Mouse (Mus musculus) lung, postnatal 0 days (tissue): ENCODE results near the gene Spsb2. TPM values are rescaled to one million over a fixed set of nuclear protein-coding genes. Genes with fewer than 3 reads are reported as not detected.

Experiments used
- ATAC-seq: fragments of 200-750 bp; cut with Nextera tagmentation; 2 replicates; pipeline ENCODE4 v1.8.0; 2017; ENCODE audit warnings: moderate library complexity
- DNase-seq: peaks from one replicate; pipeline ENCODE4 v3.0.0-alpha.2; 2016; ENCODE audit warnings: low spot score
- H3K27ac ChIP-seq: fragments of 300-500 bp; sonication (generic); 2 replicates; pipeline ENCODE4 v1.5.1; 2014; ENCODE audit warnings: antibody characterized with exemption, mild to moderate bottlenecking, low read length, mixed read lengths
- H3K27me3 ChIP-seq: fragments of 300-500 bp; sonication (generic); replicated peaks from 2 replicates; pipeline ENCODE4 v1.6.1; 2014; ENCODE audit warnings: low read length, mixed read lengths; ENCODE audit not compliant: insufficient read depth
- H3K36me3 ChIP-seq: fragments of 300-500 bp; sonication (generic); 2 replicates; pipeline ENCODE4 v1.6.1; 2014; ENCODE audit warnings: low read length, mixed read lengths; ENCODE audit not compliant: insufficient read depth
- H3K4me1 ChIP-seq: fragments of 300-500 bp; sonication (generic); 2 replicates; pipeline ENCODE4 v1.6.1; 2014; ENCODE audit warnings: antibody characterized with exemption, low read depth, low read length, mixed read lengths; ENCODE audit not compliant: insufficient read depth
- H3K4me2 ChIP-seq: fragments of 300-500 bp; sonication (generic); replicated peaks from 2 replicates; pipeline ENCODE4 v1.6.1; 2014; ENCODE audit warnings: low read depth, mild to moderate bottlenecking, low read length, moderate library complexity, mixed read lengths
- H3K4me3 ChIP-seq: fragments of 300-500 bp; sonication (generic); 2 replicates; pipeline ENCODE4 v1.5.1; 2014; ENCODE audit warnings: low read depth, low read length
- H3K9ac ChIP-seq: fragments of 300-500 bp; sonication (generic); replicated peaks from 2 replicates; pipeline ENCODE4 v1.6.1; 2014; ENCODE audit warnings: low read depth, mild to moderate bottlenecking
- H3K9me3 ChIP-seq: fragments of 300-500 bp; sonication (generic); 2 replicates; pipeline ENCODE4 v1.6.1; 2016; ENCODE audit warnings: low read length, mixed read lengths
- CTCF ChIP-seq: IDR thresholded peaks from 2 replicates; pipeline ENCODE4 v1.5.1; 2016; ENCODE audit warnings: antibody characterized with exemption, mild to moderate bottlenecking
- EP300 ChIP-seq: IDR thresholded peaks from 2 replicates; pipeline ENCODE4 v1.6.1; 2016; ENCODE audit warnings: antibody characterized with exemption, mild to moderate bottlenecking, control low read depth
- WGBS: fragments of 180-500 bp; shearing (Covaris S2); extraction: QIAGEN DNeasy Blood & Tissue Kit; methylation state at CpG from one replicate; pipeline ENCODE4 v1.1.7; 2014; 5-methylcytosine and 5-hydroxymethylcytosine counted together
- polyA plus RNA-seq: library from polyadenylated mRNA; unstranded; fragments of >200 nt; fragmentation: Nextera tagmentation; extraction: Ambion mirVana; gene quantifications from 2 replicates; pipeline ENCODE4 v1.2.1, GENCODE M21; 2015

The Spsb2 gene
- 27.6 and 33.7 TPM in 2 replicates for polyA plus RNA-seq

DNA sequence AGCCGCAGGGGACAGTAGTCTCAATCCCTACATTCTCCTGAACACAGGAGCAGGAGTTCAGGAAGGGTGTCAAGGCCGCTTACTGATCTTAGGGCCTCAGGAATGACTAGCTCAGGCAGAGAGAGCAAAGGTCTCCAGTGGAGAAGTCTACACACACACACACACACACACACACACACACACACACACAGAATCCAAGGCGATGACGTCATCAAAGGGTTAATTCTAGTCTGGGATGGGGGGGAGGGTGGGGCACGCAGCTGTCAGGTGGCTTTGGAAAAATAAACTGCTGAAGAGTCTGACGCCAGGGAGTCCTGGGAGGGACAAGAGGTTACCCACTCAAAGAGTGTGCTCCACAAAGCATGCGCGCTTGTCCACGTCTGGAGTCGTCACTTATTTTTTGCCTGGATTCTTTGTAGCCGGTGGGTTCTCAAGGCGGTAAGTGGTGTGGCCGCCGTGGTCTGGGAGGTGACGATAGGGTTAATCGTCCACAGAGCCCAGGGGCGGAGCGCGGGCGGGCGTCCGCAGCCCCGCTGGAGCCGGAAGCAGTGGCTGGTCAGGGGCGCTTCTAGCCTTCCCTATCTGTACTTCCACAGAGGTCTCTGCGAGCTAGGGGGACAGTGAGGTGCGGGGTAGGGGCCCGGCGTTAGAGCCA lies at the start of gene Spsb2:
TSS of gene Spsb2 (plus strand) at position 304 of the 655 bp plus-strand sequence.
- no peaks in the 10 kb centered on the region for H3K27me3 ChIP-seq
- H3K27ac ChIP-seq: peak within 1 kb of the TSS; percentile 97
- no peak for TF ChIP-seq CTCF
- TF ChIP-seq EP300: no peak; the same call in 1 of the 2 replicates
- peaks cover 16% of the 10 kb centered on the region for H3K4me1 ChIP-seq
- peak within 1 kb of the TSS; percentile 97 for H3K4me2 ChIP-seq
- ATAC-seq (peak; percentile 72), DNase-seq (peak; percentile 94)
- H3K9ac ChIP-seq: peak within 1 kb of the TSS; percentile 76
- peak within 1 kb of the TSS; percentile 77 for H3K4me3 ChIP-seq
- WGBS: 3% methylated on average over 29 of the region's 29 CpGs
- H3K36me3 ChIP-seq: no peaks in the 10 kb centered on the region
- no peaks in the 10 kb centered on the region for H3K9me3 ChIP-seq

GRCm38 (mm10) chr6:124758849-124759232 lies 49.6 kb upstream of the Spsb2 start:
- ATAC-seq: no peak
- peaks cover 20% of the 10 kb centered on the region for H3K4me1 ChIP-seq
- WGBS: 52% methylated on average over 2 of the region's 2 CpGs
- H3K27ac ChIP-seq: peak overlapping the region; percentile 97
- no peaks in the 10 kb centered on the region for H3K36me3 ChIP-seq
- TF ChIP-seq EP300: no peak
- no peak for TF ChIP-seq CTCF
- no peak for DNase-seq
- no peak overlapping the region for H3K9ac ChIP-seq
- peak overlapping the region; percentile 30 for H3K4me2 ChIP-seq
- no peak overlapping the region for H3K4me3 ChIP-seq
- no peaks in the 10 kb centered on the region for H3K27me3 ChIP-seq
- no peaks in the 10 kb centered on the region for H3K9me3 ChIP-seq

DNA sequence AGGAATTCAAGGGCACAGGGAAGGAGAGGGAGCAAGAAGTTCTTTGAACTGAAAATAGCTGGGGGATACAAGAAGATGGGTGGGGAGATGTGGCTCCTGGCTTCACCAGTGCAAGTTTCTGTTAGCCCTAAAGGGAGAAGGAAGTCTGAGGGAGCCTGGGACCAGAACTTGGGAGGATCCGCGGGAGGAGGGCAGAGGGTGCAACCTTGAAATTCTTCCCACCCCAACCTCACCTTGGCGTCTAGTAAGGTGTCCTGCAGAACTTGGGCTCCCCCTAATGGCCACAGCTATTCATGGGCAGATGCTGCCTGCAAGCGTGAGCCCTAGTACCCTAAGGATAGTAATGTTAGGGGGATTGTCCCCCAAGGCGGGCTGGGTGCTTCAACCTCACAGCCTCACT lies 49.2 kb upstream of the Spsb2 start:
- 2% methylated on average over 5 of the region's 5 CpGs for WGBS
- TF ChIP-seq EP300 (no peak), CTCF (peak; percentile 97)
- ATAC-seq (peak; percentile 23), DNase-seq (peak; percentile 95)
- H3K9me3 ChIP-seq: no peaks in the 10 kb centered on the region
- H3K4me1 ChIP-seq: peaks cover 20% of the 10 kb centered on the region
- peak overlapping the region; percentile 97 for H3K27ac ChIP-seq
- H3K4me2 ChIP-seq: peak overlapping the region; percentile 30
- H3K4me3 ChIP-seq: no peak overlapping the region
- H3K9ac ChIP-seq: no peak overlapping the region
- no peaks in the 10 kb centered on the region for H3K36me3 ChIP-seq
- H3K27me3 ChIP-seq: no peaks in the 10 kb centered on the region

DNA sequence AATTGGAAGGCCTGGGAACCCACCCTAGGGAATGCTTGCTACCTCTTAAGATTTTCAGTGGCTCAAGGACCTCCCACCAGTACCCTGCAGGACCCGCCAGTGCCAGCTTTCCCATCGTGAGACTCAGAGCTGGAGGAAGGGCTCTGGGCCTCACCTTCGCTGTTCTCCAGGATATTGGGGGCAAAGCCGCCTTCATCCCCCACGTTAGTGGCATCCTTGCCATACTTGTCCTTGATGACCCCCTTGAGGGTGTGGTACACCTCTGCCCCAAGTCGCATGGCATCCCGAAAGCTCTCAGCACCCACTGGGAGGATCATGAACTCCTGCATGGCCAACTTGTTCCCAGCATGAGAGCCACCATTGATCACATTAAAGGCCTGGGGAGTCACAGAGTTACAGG lies 42.5 kb upstream of the Spsb2 start:
- Histone ChIP-seq H3K4me2 (no peak overlapping the region), H3K27me3 (no peaks in the 10 kb centered on the region), H3K9me3 (no peaks in the 10 kb centered on the region), H3K36me3 (no peaks in the 10 kb centered on the region), H3K4me3 (no peak overlapping the region), H3K4me1 (peaks cover 3% of the 10 kb centered on the region; the same call in 1 of the 2 replicates), H3K9ac (no peak overlapping the region), H3K27ac (no peak overlapping the region)
- 83% methylated on average over 7 of the region's 7 CpGs for WGBS
- TF ChIP-seq CTCF: no peak
- no peak for TF ChIP-seq EP300
- ATAC-seq: no peak
- no peak for DNase-seq

- Histone ChIP-seq H3K4me2 (no peak overlapping the region), H3K9ac (no peak overlapping the region), H3K27me3 (no peaks in the 10 kb centered on the region), H3K9me3 (no peaks in the 10 kb centered on the region), H3K27ac (no peak overlapping the region), H3K4me1 (peaks cover 3% of the 10 kb centered on the region; the same call in 1 of the 2 replicates), H3K36me3 (no peaks in the 10 kb centered on the region), H3K4me3 (no peak overlapping the region)
- TF ChIP-seq CTCF: no peak
- no peak for TF ChIP-seq EP300
- DNase-seq: no peak
- 42% methylated on average over 4 of the region's 4 CpGs for WGBS
- ATAC-seq: no peak
Measured at GRCm38 (mm10) chr6:124767536-124767919, 40.9 kb upstream of the Spsb2 start.

DNA sequence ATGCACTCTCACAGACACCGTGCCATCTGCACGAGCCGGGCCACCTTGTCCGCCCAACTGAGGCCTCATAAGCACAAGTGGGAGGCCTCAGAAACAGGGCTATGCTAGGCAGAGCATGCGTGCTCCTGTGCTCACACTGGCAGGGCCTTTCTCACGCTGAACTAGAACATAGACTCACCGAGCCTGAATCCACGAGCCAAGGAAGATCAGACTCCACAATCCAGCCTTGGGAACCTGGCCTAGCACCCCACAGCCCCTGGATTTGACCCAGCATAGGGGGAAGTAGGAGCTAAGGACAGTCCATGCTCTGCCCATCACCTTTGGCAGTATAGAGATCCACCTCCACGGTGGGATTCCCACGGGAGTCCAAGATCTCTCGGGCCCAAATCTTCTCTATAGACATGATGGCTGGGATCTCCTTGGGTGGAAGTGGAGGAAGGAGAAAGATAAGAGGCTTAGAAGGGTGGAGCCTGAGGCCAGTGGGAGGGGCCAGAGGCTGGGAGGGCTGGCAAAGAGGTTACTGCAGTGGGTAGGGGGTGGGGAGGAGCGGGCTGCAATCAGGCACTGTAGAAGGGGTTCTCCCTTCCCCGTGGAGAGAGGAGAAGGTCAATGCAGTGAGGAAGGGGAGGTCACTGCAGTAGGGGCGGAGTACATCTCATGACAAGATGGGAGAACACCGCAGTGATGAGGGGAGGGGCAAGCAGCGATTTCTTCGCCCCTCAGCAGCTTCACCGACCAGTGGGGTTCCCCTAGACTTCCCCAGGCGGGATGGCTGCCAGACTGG lies 40.3 kb upstream of the Spsb2 start:
- H3K36me3 ChIP-seq: no peaks in the 10 kb centered on the region
- no peak for TF ChIP-seq EP300
- no peak for TF ChIP-seq CTCF
- H3K27ac ChIP-seq: no peak overlapping the region
- peak overlapping the region; percentile 80; the same call in 1 of the 2 replicates for H3K4me2 ChIP-seq
- no peak; the same call in 1 of the 2 replicates for ATAC-seq
- DNase-seq: no peak
- peaks cover 3% of the 10 kb centered on the region; the same call in 1 of the 2 replicates for H3K4me1 ChIP-seq
- no peaks in the 10 kb centered on the region for H3K27me3 ChIP-seq
- no peak overlapping the region for H3K9ac ChIP-seq
- 37% methylated on average over 17 of the region's 19 CpGs for WGBS
- no peak overlapping the region for H3K4me3 ChIP-seq
- no peaks in the 10 kb centered on the region for H3K9me3 ChIP-seq
